Mouse (Mus musculus) bone marrow macrophage, adult 2 months (primary cell): ENCODE measurements at regions not wholly inside any gene's neighbourhood (a gene's known extent, or its start where the extent isn't known, plus 50 kb on each side); places are given as distances from the start of the nearest gene placed in this dataset.

Experiments used
- CTCF ChIP-seq: IDR thresholded peaks from 2 replicates; pipeline ENCODE4 v1.5.1; 2012; ENCODE audit warnings: low read depth, mild to moderate bottlenecking, low read length, moderate library complexity
- POLR2A ChIP-seq: IDR thresholded peaks from 2 replicates; pipeline ENCODE4 v1.6.1; 2012; ENCODE audit warnings: mild to moderate bottlenecking, low read depth, low read length, borderline replicate concordance

- TF ChIP-seq CTCF (no peak), POLR2A (no peak)
Measured at GRCm38 (mm10) chr6:99857411-99857810, 131.2 kb upstream of the Prok2 start.
